Mouse (Mus musculus) intestine, postnatal 0 days (tissue): ENCODE results near the gene Smarcc2. TPM values are rescaled to one million over a fixed set of nuclear protein-coding genes. Genes with fewer than 3 reads are reported as not detected.

Source experiments
- ATAC-seq: fragments of 200-750 bp; cut with Nextera tagmentation; 2 replicates; pipeline ENCODE4 v1.8.0; 2017; ENCODE audit warnings: mild to moderate bottlenecking, moderate TSS enrichment, moderate library complexity
- H3K27ac ChIP-seq: fragments of 300-500 bp; sonication (generic); 2 replicates; pipeline ENCODE4 v1.5.1; 2014; ENCODE audit warnings: mild to moderate bottlenecking, low read depth, low read length, moderate library complexity
- H3K27me3 ChIP-seq: fragments of 300-500 bp; sonication (generic); replicated peaks from 2 replicates; pipeline ENCODE4 v1.6.1; 2014; ENCODE audit warnings: low read length, mixed read lengths; ENCODE audit not compliant: control insufficient read depth, insufficient read depth
- H3K36me3 ChIP-seq: fragments of 300-500 bp; sonication (generic); 2 replicates; pipeline ENCODE4 v1.6.1; 2014; ENCODE audit warnings: mild to moderate bottlenecking, moderate library complexity; ENCODE audit not compliant: control insufficient read depth, insufficient read depth
- H3K4me1 ChIP-seq: fragments of 300-500 bp; sonication (generic); replicated peaks from 2 replicates; pipeline ENCODE4 v1.6.1; 2014; ENCODE audit warnings: antibody characterized with exemption, low read length, mixed read lengths; ENCODE audit not compliant: control insufficient read depth, insufficient read depth
- H3K4me2 ChIP-seq: fragments of 300-500 bp; sonication (generic); replicated peaks from 2 replicates; pipeline ENCODE4 v1.6.1; 2014; ENCODE audit warnings: low read depth, mild to moderate bottlenecking, moderate library complexity
- H3K4me3 ChIP-seq: fragments of 300-500 bp; sonication (generic); 2 replicates; pipeline ENCODE4 v1.5.1; 2014; ENCODE audit warnings: low read depth, low read length
- H3K9ac ChIP-seq: fragments of 300-500 bp; sonication (generic); 2 replicates; pipeline ENCODE4 v1.6.1; 2014; ENCODE audit warnings: mild to moderate bottlenecking, low read depth, low read length
- H3K9me3 ChIP-seq: fragments of 300-500 bp; sonication (generic); 2 replicates; pipeline ENCODE4 v1.6.1; 2016; ENCODE audit warnings: mixed run types; ENCODE audit not compliant: control insufficient read depth
- CTCF ChIP-seq: sonication (generic); IDR thresholded peaks from 2 replicates; pipeline ENCODE4 v1.5.1; 2016; ENCODE audit warnings: low read depth, mild to moderate bottlenecking, control low read depth, antibody characterized with exemption, moderate library complexity
- WGBS: fragments of 180-500 bp; shearing (Covaris S2); extraction: QIAGEN DNeasy Blood & Tissue Kit; methylation state at CpG from one replicate; pipeline ENCODE4 v1.1.7; 2014; 5-methylcytosine and 5-hydroxymethylcytosine counted together
- polyA plus RNA-seq: library from polyadenylated mRNA; unstranded; fragments of >200 nt; fragmentation: Nextera tagmentation; extraction: Ambion mirVana; gene quantifications from 2 replicates; pipeline ENCODE4 v1.2.1, GENCODE M21; 2015

Gene Smarcc2
- polyA plus RNA-seq, 1 experiment from 2014 or later = 31.6 TPM

- Histone ChIP-seq H3K27me3 (no peaks in the 10 kb centered on the region), H3K27ac (peak overlapping the region; percentile 95), H3K36me3 (peaks cover 19% of the 10 kb centered on the region), H3K4me1 (no peaks in the 10 kb centered on the region), H3K9me3 (no peaks in the 10 kb centered on the region), H3K9ac (peak overlapping the region; percentile 90), H3K4me2 (peak overlapping the region; percentile 91), H3K4me3 (peak overlapping the region; percentile 94)
- TF ChIP-seq CTCF = no peak
- WGBS = under 1% methylated on average over 12 of the region's 12 CpGs
- peak; percentile 35 for ATAC-seq
These were observed 34.3 kb downstream of the Smarcc2 start for GRCm38 (mm10) chr10:128493319-128493694.

DNA sequence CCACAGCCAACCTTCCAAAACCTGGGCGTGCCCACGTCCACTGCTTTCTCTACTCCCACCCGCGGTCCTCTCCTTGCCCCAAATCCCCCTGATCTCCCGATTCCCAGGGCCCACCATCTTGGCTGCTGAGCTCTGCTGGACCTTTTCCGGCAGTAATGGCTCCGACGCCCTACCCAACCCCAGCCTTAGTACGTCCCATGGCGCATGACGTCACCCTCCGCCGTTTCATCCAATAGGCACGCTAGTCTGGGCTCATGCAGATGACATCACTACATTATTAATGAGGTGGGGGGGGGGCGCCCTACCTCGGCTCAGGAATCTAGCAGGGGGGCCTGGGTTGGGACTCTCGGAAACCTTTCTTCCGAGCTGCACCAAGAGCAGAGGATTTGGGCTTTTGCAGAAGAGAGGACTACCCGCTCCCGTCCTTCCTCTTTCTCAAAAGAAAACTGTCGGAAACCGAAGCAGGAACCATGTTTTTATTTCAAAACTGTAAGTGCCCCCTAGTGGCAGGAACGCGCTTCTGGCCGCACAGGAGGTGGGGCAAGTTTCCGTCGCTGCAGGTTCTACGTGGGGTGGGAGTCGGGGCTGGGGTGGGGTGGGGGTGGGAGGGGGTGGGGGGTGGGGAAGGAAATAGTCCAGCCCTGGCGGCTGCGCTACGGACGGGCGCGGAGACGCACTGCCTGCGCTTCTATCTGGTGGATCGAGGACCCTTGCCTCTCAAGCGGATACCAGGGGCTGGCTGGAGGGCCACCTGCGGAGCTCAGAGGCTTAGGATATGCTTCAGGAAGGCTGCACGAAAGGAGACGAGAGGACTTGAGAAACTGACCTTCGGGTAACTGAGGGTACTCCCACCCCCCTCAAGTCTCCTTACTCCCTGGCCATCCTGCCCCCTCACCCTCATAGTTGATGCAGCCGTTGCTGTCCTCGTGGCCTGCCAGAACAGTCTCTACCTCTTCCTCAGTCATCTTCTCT, 34.9 kb downstream of the Smarcc2 start, which contains the start of gene Myl6:
Gene Myl6 (minus strand): TSS at position 451 of the 972 bp plus-strand sequence.
- Histone ChIP-seq H3K27me3 (no peaks in the 10 kb centered on the region), H3K9me3 (no peaks in the 10 kb centered on the region), H3K27ac (peak within 1 kb of the TSS; percentile 95), H3K9ac (peak within 1 kb of the TSS; percentile 90), H3K4me1 (no peaks in the 10 kb centered on the region), H3K4me3 (peak within 1 kb of the TSS; percentile 94), H3K4me2 (peak within 1 kb of the TSS; percentile 91), H3K36me3 (peaks cover 12% of the 10 kb centered on the region)
- TF ChIP-seq CTCF = peak; percentile 79
- ATAC-seq = peak; percentile 88
- WGBS = under 1% methylated on average over 42 of the region's 45 CpGs

GRCm38 (mm10) chr10:128494667-128495245, 35.7 kb downstream of the Smarcc2 start:
- peak overlapping the region; percentile 91 for H3K4me2 ChIP-seq
- peak overlapping the region; percentile 94 for H3K4me3 ChIP-seq
- H3K27me3 ChIP-seq = no peaks in the 10 kb centered on the region
- no peak for ATAC-seq
- H3K36me3 ChIP-seq = peaks cover 5% of the 10 kb centered on the region
- peak overlapping the region; percentile 90 for H3K9ac ChIP-seq
- H3K27ac ChIP-seq = peak overlapping the region; percentile 95; the same call in 1 of the 2 replicates
- peak; percentile 29; the same call in 1 of the 2 replicates for TF ChIP-seq CTCF
- no peaks in the 10 kb centered on the region for H3K9me3 ChIP-seq
- WGBS = 47% methylated on average over 11 of the region's 11 CpGs
- no peaks in the 10 kb centered on the region for H3K4me1 ChIP-seq

DNA sequence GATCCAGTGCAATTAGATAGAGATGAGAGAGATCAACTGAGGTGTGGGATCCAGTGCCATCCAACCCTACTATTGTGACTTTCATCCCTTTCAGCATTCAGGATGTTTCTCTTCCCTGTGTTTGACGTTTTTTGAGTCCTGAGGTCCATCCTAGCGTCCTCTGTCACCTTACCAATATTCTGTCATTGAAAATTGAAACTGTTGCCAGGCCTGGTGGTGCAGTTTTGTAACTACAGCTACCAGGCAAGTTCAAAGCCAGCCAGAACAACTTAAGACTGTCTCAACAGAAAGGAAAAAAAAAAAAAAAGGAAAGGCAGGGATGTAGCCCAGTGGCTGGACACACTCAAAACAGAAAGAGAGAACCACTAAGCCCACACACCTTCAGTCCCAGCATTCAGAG, 36.2 kb downstream of the Smarcc2 start:
- no peaks in the 10 kb centered on the region for H3K27me3 ChIP-seq
- TF ChIP-seq CTCF = peak; percentile 29
- ATAC-seq = no peak
- H3K9me3 ChIP-seq = no peaks in the 10 kb centered on the region
- H3K27ac ChIP-seq = no peak overlapping the region
- peak overlapping the region; percentile 94; the same call in 1 of the 2 replicates for H3K4me3 ChIP-seq
- H3K9ac ChIP-seq = 0 out of 2 replicates have a peak overlapping the region, but pooled peaks have one; percentile 90
- no peaks in the 10 kb centered on the region for H3K4me1 ChIP-seq
- 80% methylated on average over 2 of the region's 2 CpGs for WGBS
- H3K36me3 ChIP-seq = peaks cover 4% of the 10 kb centered on the region; the same call in 1 of the 2 replicates
- H3K4me2 ChIP-seq = peak overlapping the region; percentile 91

DNA sequence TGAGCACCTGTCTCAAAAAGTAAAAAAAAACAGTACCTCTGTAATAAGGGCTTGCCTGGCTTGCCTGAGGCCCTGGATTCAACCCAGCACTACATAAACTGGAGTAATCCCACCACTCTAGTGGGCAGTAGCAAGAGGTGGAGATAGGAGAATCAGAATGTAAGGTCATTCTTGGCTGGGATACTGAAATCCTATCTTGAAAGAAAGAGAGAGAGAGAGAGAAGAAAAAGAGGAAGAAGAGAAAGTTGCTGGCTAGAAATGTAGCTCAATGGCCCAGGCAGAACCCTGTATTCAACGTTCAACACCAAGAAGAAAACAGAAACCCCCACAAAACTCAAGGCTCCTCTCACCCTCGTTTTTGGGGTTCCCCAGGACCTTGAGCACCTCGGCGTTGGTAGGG, 36.9 kb downstream of the Smarcc2 start:
- H3K27ac ChIP-seq = no peak overlapping the region
- H3K9ac ChIP-seq = no peak overlapping the region
- TF ChIP-seq CTCF = no peak

GRCm38 (mm10) chr10:128496509-128497077, 37.5 kb downstream of the Smarcc2 start:
- H3K4me3 ChIP-seq = no peak overlapping the region
- no peak overlapping the region for H3K27ac ChIP-seq
- H3K4me1 ChIP-seq = no peaks in the 10 kb centered on the region
- H3K9ac ChIP-seq = no peak overlapping the region
- H3K36me3 ChIP-seq = no peaks in the 10 kb centered on the region; the same call in 1 of the 2 replicates
- no peaks in the 10 kb centered on the region for H3K9me3 ChIP-seq
- no peak overlapping the region for H3K4me2 ChIP-seq
- 56% methylated on average over 6 of the region's 6 CpGs for WGBS
- ATAC-seq = no peak
- H3K27me3 ChIP-seq = no peaks in the 10 kb centered on the region
- TF ChIP-seq CTCF = no peak

More for the DNA sequence above, 36.9 kb downstream of the Smarcc2 start:
- no peaks in the 10 kb centered on the region for H3K27me3 ChIP-seq
- no peaks in the 10 kb centered on the region for H3K9me3 ChIP-seq
- no peak overlapping the region for H3K4me3 ChIP-seq
- no peak for ATAC-seq
- no peak overlapping the region for H3K4me2 ChIP-seq
- H3K4me1 ChIP-seq = no peaks in the 10 kb centered on the region
- H3K36me3 ChIP-seq = peaks cover 2% of the 10 kb centered on the region; the same call in 1 of the 2 replicates
- WGBS = 74% methylated on average over 4 of the region's 4 CpGs
